Mouse (Mus musculus) intestine, embryonic 15.5 days (tissue): ENCODE measurements around the gene Kars. TPM values are rescaled to one million over a fixed set of nuclear protein-coding genes. Genes with fewer than 3 reads are reported as not detected.

Experiments
- ATAC-seq: fragments of 200-750 bp; cut with Nextera tagmentation; 2 replicates; pipeline ENCODE4 v1.8.0; 2017; ENCODE audit warnings: moderate TSS enrichment, moderate library complexity
- H3K27ac ChIP-seq: fragments of 300-500 bp; sonication (generic); 2 replicates; pipeline ENCODE4 v1.5.1; 2015; ENCODE audit warnings: mild to moderate bottlenecking, inconsistent platforms
- H3K27me3 ChIP-seq: fragments of 300-500 bp; sonication (generic); replicated peaks from 2 replicates; pipeline ENCODE4 v1.6.1; 2015; ENCODE audit warnings: inconsistent platforms
- H3K36me3 ChIP-seq: fragments of 300-500 bp; sonication (generic); 2 replicates; pipeline ENCODE4 v1.6.1; 2015; ENCODE audit warnings: inconsistent platforms
- H3K4me1 ChIP-seq: fragments of 300-500 bp; sonication (generic); replicated peaks from 2 replicates; pipeline ENCODE4 v1.6.1; 2015; ENCODE audit warnings: inconsistent platforms
- H3K4me2 ChIP-seq: fragments of 300-500 bp; sonication (generic); replicated peaks from 2 replicates; pipeline ENCODE4 v1.6.1; 2015; ENCODE audit warnings: mild to moderate bottlenecking, inconsistent platforms
- H3K4me3 ChIP-seq: fragments of 300-500 bp; sonication (generic); replicated peaks from 2 replicates; pipeline ENCODE4 v1.5.1; 2015; ENCODE audit warnings: inconsistent platforms
- H3K9ac ChIP-seq: fragments of 300-500 bp; sonication (generic); 2 replicates; pipeline ENCODE4 v1.6.1; 2015; ENCODE audit warnings: inconsistent platforms
- H3K9me3 ChIP-seq: fragments of 300-500 bp; sonication (generic); 2 replicates; pipeline ENCODE4 v1.6.1; 2016; ENCODE audit warnings: inconsistent platforms
- WGBS: fragments of 180-500 bp; shearing (Covaris S2); methylation state at CpG from one replicate; pipeline ENCODE4 v1.1.7; 2015; 5-methylcytosine and 5-hydroxymethylcytosine counted together
- polyA plus RNA-seq: library from polyadenylated mRNA; unstranded; fragments of >200 nt; fragmentation: Nextera tagmentation; extraction: Ambion mirVana; gene quantifications from 2 replicates; pipeline ENCODE4 v1.2.1, GENCODE M21; 2015

Kars gene
- polyA plus RNA-seq, 1 experiment from 2014 or later = 195 TPM

GRCm38 (mm10) chr8:111976326-111976725, 34.8 kb downstream of the Kars start:
- peaks cover 11% of the 10 kb centered on the region; the same call in 1 of the 2 replicates for H3K36me3 ChIP-seq
- no peak overlapping the region for H3K9ac ChIP-seq
- no peak for ATAC-seq
- H3K4me1 ChIP-seq = no peaks in the 10 kb centered on the region
- WGBS = 93% methylated on average over 2 of the region's 2 CpGs
- no peak overlapping the region for H3K4me2 ChIP-seq
- H3K27ac ChIP-seq = no peak overlapping the region
- no peaks in the 10 kb centered on the region for H3K27me3 ChIP-seq
- no peaks in the 10 kb centered on the region for H3K9me3 ChIP-seq
- H3K4me3 ChIP-seq = no peak overlapping the region

- Histone ChIP-seq H3K9me3 (no peaks in the 10 kb centered on the region), H3K4me2 (no peak overlapping the region), H3K4me3 (no peak overlapping the region), H3K36me3 (peaks cover 11% of the 10 kb centered on the region; the same call in 1 of the 2 replicates), H3K27ac (no peak overlapping the region), H3K4me1 (no peaks in the 10 kb centered on the region), H3K27me3 (no peaks in the 10 kb centered on the region), H3K9ac (no peak overlapping the region)
- 93% methylated on average over 2 of the region's 2 CpGs for WGBS
- no peak for ATAC-seq
Observed at GRCm38 (mm10) chr8:111975706-111976105, 35.4 kb downstream of the Kars start.

- H3K4me2 ChIP-seq = no peak overlapping the region
- WGBS = 96% methylated on average over 12 of the region's 12 CpGs
- no peak overlapping the region for H3K9ac ChIP-seq
- no peaks in the 10 kb centered on the region for H3K27me3 ChIP-seq
- no peak overlapping the region for H3K4me3 ChIP-seq
- H3K9me3 ChIP-seq = no peaks in the 10 kb centered on the region
- H3K27ac ChIP-seq = no peak overlapping the region
- ATAC-seq = no peak
- no peaks in the 10 kb centered on the region for H3K4me1 ChIP-seq
- peaks cover 10% of the 10 kb centered on the region; the same call in 1 of the 2 replicates for H3K36me3 ChIP-seq
Observed at GRCm38 (mm10) chr8:111974138-111974537, 37.0 kb downstream of the Kars start.

GRCm38 (mm10) chr8:111968991-111969390, 42.1 kb downstream of the Kars start:
- no peaks in the 10 kb centered on the region for H3K27me3 ChIP-seq
- no peaks in the 10 kb centered on the region for H3K4me1 ChIP-seq
- H3K9me3 ChIP-seq = no peaks in the 10 kb centered on the region
- no peak overlapping the region for H3K27ac ChIP-seq
- no peak overlapping the region for H3K9ac ChIP-seq
- H3K4me3 ChIP-seq = no peak overlapping the region
- no peak for ATAC-seq
- H3K36me3 ChIP-seq = 0 out of 2 replicates have a peak, but pooled peaks cover 4% of the 10 kb centered on the region
- 52% methylated on average over 5 of the region's 5 CpGs for WGBS
- no peak overlapping the region for H3K4me2 ChIP-seq

- ATAC-seq = no peak
- no peak overlapping the region for H3K27ac ChIP-seq
- WGBS = 89% methylated on average over 10 of the region's 10 CpGs
Observed at GRCm38 (mm10) chr8:111968541-111968940, 42.6 kb downstream of the Kars start.

GRCm38 (mm10) chr8:111967246-111967870, 43.8 kb downstream of the Kars start:
- no peak for ATAC-seq
- Histone ChIP-seq H3K27ac (no peak overlapping the region), H3K36me3 (0 out of 2 replicates have a peak, but pooled peaks cover 4% of the 10 kb centered on the region), H3K4me1 (no peaks in the 10 kb centered on the region), H3K4me3 (no peak overlapping the region), H3K9ac (no peak overlapping the region), H3K4me2 (no peak overlapping the region), H3K27me3 (no peaks in the 10 kb centered on the region), H3K9me3 (no peaks in the 10 kb centered on the region)
- 78% methylated on average over 5 of the region's 5 CpGs for WGBS

More at GRCm38 (mm10) chr8:111968541-111968940, 42.6 kb downstream of the Kars start:
- Histone ChIP-seq H3K4me2 (no peak overlapping the region), H3K9ac (no peak overlapping the region), H3K9me3 (no peaks in the 10 kb centered on the region), H3K27me3 (no peaks in the 10 kb centered on the region), H3K4me3 (no peak overlapping the region), H3K4me1 (no peaks in the 10 kb centered on the region), H3K36me3 (0 out of 2 replicates have a peak, but pooled peaks cover 4% of the 10 kb centered on the region)

GRCm38 (mm10) chr8:111964849-111965561, 46.1 kb downstream of the Kars start:
- WGBS = 62% methylated on average over 7 of the region's 7 CpGs
- Histone ChIP-seq H3K27ac (no peak overlapping the region), H3K27me3 (no peaks in the 10 kb centered on the region), H3K9ac (no peak overlapping the region), H3K36me3 (no peaks in the 10 kb centered on the region), H3K4me2 (no peak overlapping the region), H3K9me3 (no peaks in the 10 kb centered on the region), H3K4me1 (no peaks in the 10 kb centered on the region), H3K4me3 (no peak overlapping the region)
- no peak for ATAC-seq

- no peaks in the 10 kb centered on the region for H3K36me3 ChIP-seq
Observed at GRCm38 (mm10) chr8:111964351-111964750, 46.8 kb downstream of the Kars start.

GRCm38 (mm10) chr8:111963546-111963945, 47.6 kb downstream of the Kars start:
- 91% methylated on average over 4 of the region's 4 CpGs for WGBS
- Histone ChIP-seq H3K4me2 (no peak overlapping the region), H3K27ac (no peak overlapping the region), H3K9ac (no peak overlapping the region), H3K9me3 (no peaks in the 10 kb centered on the region), H3K4me3 (no peak overlapping the region), H3K36me3 (no peaks in the 10 kb centered on the region), H3K27me3 (no peaks in the 10 kb centered on the region), H3K4me1 (no peaks in the 10 kb centered on the region)
- ATAC-seq = no peak

More at GRCm38 (mm10) chr8:111964351-111964750, 46.8 kb downstream of the Kars start:
- WGBS = 57% methylated on average over 5 of the region's 5 CpGs
- Histone ChIP-seq H3K4me2 (no peak overlapping the region), H3K9me3 (no peaks in the 10 kb centered on the region), H3K27me3 (no peaks in the 10 kb centered on the region), H3K9ac (no peak overlapping the region), H3K4me1 (no peaks in the 10 kb centered on the region), H3K27ac (no peak overlapping the region), H3K4me3 (no peak overlapping the region)
- no peak for ATAC-seq

- no peak overlapping the region for H3K9ac ChIP-seq
- H3K4me2 ChIP-seq = no peak overlapping the region
- H3K36me3 ChIP-seq = no peaks in the 10 kb centered on the region
- no peaks in the 10 kb centered on the region for H3K9me3 ChIP-seq
- no peaks in the 10 kb centered on the region for H3K4me1 ChIP-seq
- ATAC-seq = no peak
- no peak overlapping the region for H3K4me3 ChIP-seq
- WGBS = 75% methylated on average over 10 of the region's 10 CpGs
- no peak overlapping the region for H3K27ac ChIP-seq
- no peaks in the 10 kb centered on the region for H3K27me3 ChIP-seq
Observed at GRCm38 (mm10) chr8:111963091-111963490, 48.0 kb downstream of the Kars start.

- no peak overlapping the region for H3K9ac ChIP-seq
- 75% methylated on average over 1 of the region's 1 CpGs for WGBS
- ATAC-seq = no peak
Observed at GRCm38 (mm10) chr8:111962589-111962988, 48.5 kb downstream of the Kars start.

GRCm38 (mm10) chr8:111961330-111961729, 49.8 kb downstream of the Kars start:
- no peak overlapping the region for H3K27ac ChIP-seq
- WGBS = 70% methylated on average over 3 of the region's 3 CpGs

More at GRCm38 (mm10) chr8:111962589-111962988, 48.5 kb downstream of the Kars start:
- Histone ChIP-seq H3K4me1 (no peaks in the 10 kb centered on the region), H3K27me3 (no peaks in the 10 kb centered on the region), H3K4me2 (no peak overlapping the region), H3K9me3 (no peaks in the 10 kb centered on the region), H3K36me3 (no peaks in the 10 kb centered on the region), H3K27ac (no peak overlapping the region), H3K4me3 (no peak overlapping the region)

More at GRCm38 (mm10) chr8:111961330-111961729, 49.8 kb downstream of the Kars start:
- Histone ChIP-seq H3K36me3 (peaks cover 7% of the 10 kb centered on the region), H3K4me3 (no peak overlapping the region), H3K27me3 (no peaks in the 10 kb centered on the region), H3K4me2 (no peak overlapping the region), H3K9ac (no peak overlapping the region), H3K4me1 (no peaks in the 10 kb centered on the region), H3K9me3 (no peaks in the 10 kb centered on the region)
- no peak for ATAC-seq
